Mouse (Mus musculus) liver, embryonic 13.5 days (tissue): ENCODE results near the gene Lctl. TPM values are rescaled to one million over a fixed set of nuclear protein-coding genes. Genes with fewer than 3 reads are reported as not detected.
"Not testable (repeated sequence)": the region's sequence is repeated elsewhere in the genome, so short reads cannot be mapped to it uniquely, and the experiment has no call there.

Experiments
- ATAC-seq: fragments of 200-750 bp; cut with Nextera tagmentation; 2 replicates; pipeline ENCODE4 v1.8.0; 2017; ENCODE audit warnings: low read depth, mild to moderate bottlenecking, moderate number of reproducible peaks, moderate library complexity
- DNase-seq: peaks from one replicate; pipeline ENCODE4 v3.0.0; 2022
- H3K27ac ChIP-seq: fragments of 300-500 bp; sonication (generic); 2 replicates; pipeline ENCODE4 v1.5.1; 2015; ENCODE audit warnings: moderate library complexity, mild to moderate bottlenecking, inconsistent platforms
- H3K27me3 ChIP-seq: fragments of 300-500 bp; sonication (generic); 2 replicates; pipeline ENCODE4 v1.6.1; 2015; ENCODE audit warnings: mild to moderate bottlenecking, inconsistent platforms
- H3K36me3 ChIP-seq: fragments of 300-500 bp; sonication (generic); 2 replicates; pipeline ENCODE4 v1.6.1; 2015; ENCODE audit warnings: mild to moderate bottlenecking, inconsistent platforms
- H3K4me1 ChIP-seq: fragments of 300-500 bp; sonication (generic); replicated peaks from 2 replicates; pipeline ENCODE4 v1.6.1; 2015; ENCODE audit warnings: inconsistent platforms
- H3K4me2 ChIP-seq: fragments of 300-500 bp; sonication (generic); 2 replicates; pipeline ENCODE4 v1.6.1; 2015; ENCODE audit warnings: inconsistent platforms, mild to moderate bottlenecking, moderate library complexity
- H3K4me3 ChIP-seq: fragments of 300-500 bp; sonication (generic); replicated peaks from 2 replicates; pipeline ENCODE4 v1.5.1; 2015; ENCODE audit warnings: mild to moderate bottlenecking, inconsistent platforms
- H3K9ac ChIP-seq: fragments of 300-500 bp; sonication (generic); 2 replicates; pipeline ENCODE4 v1.6.1; 2015; ENCODE audit warnings: mild to moderate bottlenecking, inconsistent platforms
- H3K9me3 ChIP-seq: fragments of 300-500 bp; sonication (generic); replicated peaks from 2 replicates; pipeline ENCODE4 v1.6.1; 2016; ENCODE audit warnings: inconsistent platforms
- WGBS: fragments of 180-500 bp; shearing (Covaris S2); methylation state at CpG from one replicate; pipeline ENCODE4 v1.1.7; 2015; ENCODE audit not compliant: insufficient replicate concordance; 5-methylcytosine and 5-hydroxymethylcytosine counted together
- polyA plus RNA-seq: library from polyadenylated mRNA; unstranded; fragments of >200 nt; fragmentation: Nextera tagmentation; extraction: Ambion mirVana; gene quantifications from 2 replicates; pipeline ENCODE4 v1.2.1, GENCODE M21; 2015

Gene Lctl
- polyA plus RNA-seq, 1 experiment from 2014 or later: not detected

DNA sequence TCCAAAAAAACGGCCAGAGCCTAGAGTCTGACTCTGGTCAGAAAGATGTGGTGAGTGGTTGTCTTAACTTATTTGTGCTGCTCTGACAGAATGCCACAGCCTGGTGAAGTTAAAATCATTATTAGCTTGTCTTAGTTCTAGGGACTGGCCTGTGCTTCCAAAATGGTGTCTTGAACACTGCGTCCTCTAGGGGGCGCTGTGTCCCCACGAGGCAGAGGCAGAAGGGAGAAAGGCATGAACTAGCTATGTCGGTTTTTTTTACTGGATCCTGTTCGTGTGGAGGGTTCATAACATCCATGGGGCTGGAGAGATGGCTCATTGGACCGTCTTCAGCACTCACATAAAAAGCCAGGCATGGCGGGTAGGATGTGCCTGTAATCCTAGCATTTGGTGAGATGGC is 3.0 kb downstream of the Lctl start:
- Histone ChIP-seq H3K27ac (no peak overlapping the region), H3K9me3 (no peaks in the 10 kb centered on the region), H3K4me3 (no peak overlapping the region), H3K27me3 (no peaks in the 10 kb centered on the region), H3K9ac (no peak overlapping the region), H3K4me2 (0 out of 2 replicates have a peak overlapping the region, but pooled peaks have one; percentile 23), H3K4me1 (peaks cover 9% of the 10 kb centered on the region), H3K36me3 (no peaks in the 10 kb centered on the region)
- DNase-seq (peak; percentile 71), ATAC-seq (no peak)
- 14% methylated on average over 8 of the region's 8 CpGs for WGBS

DNA sequence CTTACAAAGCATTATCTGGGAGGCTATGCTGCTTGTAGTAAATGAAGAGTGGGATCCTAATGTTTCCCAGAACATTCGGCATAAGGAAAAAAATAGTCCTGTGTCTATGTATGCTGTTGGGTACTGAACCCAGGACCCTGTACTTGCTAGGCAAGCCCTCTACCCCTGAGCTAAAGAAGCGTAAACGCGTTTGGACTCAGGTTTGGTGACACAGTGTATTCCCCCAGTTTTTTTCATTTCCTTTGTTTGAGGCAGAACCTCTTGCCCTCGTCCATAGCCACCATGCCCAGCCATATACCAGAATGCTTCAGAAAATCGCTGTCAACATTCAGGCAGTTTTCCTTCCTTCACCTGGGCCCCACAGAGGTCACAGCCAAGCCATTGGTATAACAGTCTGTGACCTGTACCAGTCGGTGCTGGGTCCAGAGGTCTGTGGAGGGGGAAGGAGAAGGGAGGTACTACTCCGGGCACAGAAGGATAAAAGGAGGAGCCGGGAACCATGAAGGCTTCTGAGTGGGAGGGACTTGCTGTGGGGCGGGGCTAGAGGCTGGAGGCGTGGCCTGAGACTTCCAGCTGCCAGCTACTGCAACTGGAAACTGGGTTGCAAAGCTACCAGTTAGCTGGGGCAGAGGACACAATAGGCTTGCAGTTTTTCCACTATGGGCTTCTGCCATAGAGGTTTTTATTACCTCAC is 3.8 kb downstream of the Lctl start:
- peak; percentile 64 for ATAC-seq
- no peak overlapping the region for H3K9ac ChIP-seq
- H3K27ac ChIP-seq: no peak overlapping the region
- H3K4me3 ChIP-seq: peak overlapping the region; percentile 25
- H3K36me3 ChIP-seq: no peaks in the 10 kb centered on the region
- H3K9me3 ChIP-seq: no peaks in the 10 kb centered on the region
- 30% methylated on average over 11 of the region's 11 CpGs for WGBS
- peak overlapping the region; percentile 53 for H3K4me2 ChIP-seq
- DNase-seq: peak; percentile 71
- no peaks in the 10 kb centered on the region for H3K27me3 ChIP-seq
- peaks cover 9% of the 10 kb centered on the region for H3K4me1 ChIP-seq

DNA sequence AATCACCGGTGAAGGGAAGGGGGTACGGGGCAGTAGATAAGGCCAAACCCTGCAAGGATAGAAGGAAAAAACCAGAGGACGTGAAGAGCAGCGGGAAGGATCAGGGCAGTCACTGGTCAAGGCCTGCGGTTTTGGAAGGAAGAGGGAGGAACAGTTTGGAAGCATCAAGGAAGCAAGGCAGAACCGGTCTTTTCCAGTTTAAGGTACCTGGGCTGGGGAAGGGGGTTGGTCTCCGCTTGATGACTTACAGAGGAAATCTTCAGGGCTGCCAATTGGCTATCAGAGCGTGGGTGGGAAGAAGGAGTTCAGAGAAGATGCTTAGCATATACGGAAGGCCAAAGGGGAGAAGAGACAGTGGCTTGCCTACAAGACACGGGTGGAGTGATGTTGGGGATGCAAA is 5.7 kb downstream of the Lctl start:
- Histone ChIP-seq H3K9me3 (no peaks in the 10 kb centered on the region), H3K4me3 (no peak overlapping the region), H3K9ac (no peak overlapping the region), H3K4me2 (no peak overlapping the region), H3K27me3 (no peaks in the 10 kb centered on the region), H3K36me3 (no peaks in the 10 kb centered on the region), H3K27ac (no peak overlapping the region), H3K4me1 (peaks cover 9% of the 10 kb centered on the region)
- WGBS: 77% methylated on average over 10 of the region's 10 CpGs
- no peak for ATAC-seq
- no peak for DNase-seq

- not testable (repeated sequence) for H3K9ac ChIP-seq, H3K9me3 ChIP-seq, H3K4me2 ChIP-seq, DNase-seq, H3K4me3 ChIP-seq, H3K27ac ChIP-seq, H3K27me3 ChIP-seq, H3K4me1 ChIP-seq, ATAC-seq, H3K36me3 ChIP-seq
- WGBS: 57% methylated on average over 3 of the region's 3 CpGs
These were observed 7.9 kb downstream of the Lctl start for GRCm38 (mm10) chr9:64124846-64125245.

DNA sequence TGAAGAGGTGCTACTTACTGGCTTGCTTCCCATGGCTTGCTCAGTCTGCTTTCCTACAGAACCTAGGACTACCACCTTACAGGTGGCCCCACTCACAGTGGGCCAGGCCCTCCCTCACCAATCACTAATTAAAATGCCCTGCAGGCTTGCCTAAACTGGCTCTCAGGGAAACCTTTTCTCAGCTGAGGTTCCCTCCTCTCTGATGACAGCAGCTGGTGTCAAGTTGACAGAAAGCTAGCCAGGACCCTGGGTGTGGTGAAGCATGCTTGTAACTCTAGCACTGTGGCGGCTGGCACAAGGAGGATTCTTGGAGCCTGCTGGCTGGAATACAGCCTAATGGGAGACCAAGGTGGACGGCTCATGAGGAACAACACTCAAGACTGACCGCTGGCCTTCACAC is 8.4 kb downstream of the Lctl start:
- Histone ChIP-seq H3K27ac (no peak overlapping the region), H3K36me3 (no peaks in the 10 kb centered on the region), H3K9ac (no peak overlapping the region), H3K4me1 (peaks cover 9% of the 10 kb centered on the region), H3K9me3 (no peaks in the 10 kb centered on the region), H3K4me2 (no peak overlapping the region), H3K4me3 (no peak overlapping the region), H3K27me3 (no peaks in the 10 kb centered on the region)
- no peak for DNase-seq
- no peak for ATAC-seq
- 65% methylated on average over 3 of the region's 3 CpGs for WGBS

GRCm38 (mm10) chr9:64126121-64126520 is 9.2 kb downstream of the Lctl start:
- Histone ChIP-seq H3K4me2 (no peak overlapping the region), H3K9me3 (no peaks in the 10 kb centered on the region), H3K9ac (no peak overlapping the region), H3K27me3 (no peaks in the 10 kb centered on the region), H3K27ac (no peak overlapping the region), H3K4me3 (no peak overlapping the region), H3K4me1 (peaks cover under 1% of the 10 kb centered on the region; the same call in 1 of the 2 replicates), H3K36me3 (no peaks in the 10 kb centered on the region)
- no peak for DNase-seq
- 48% methylated on average over 12 of the region's 12 CpGs for WGBS
- no peak for ATAC-seq

DNA sequence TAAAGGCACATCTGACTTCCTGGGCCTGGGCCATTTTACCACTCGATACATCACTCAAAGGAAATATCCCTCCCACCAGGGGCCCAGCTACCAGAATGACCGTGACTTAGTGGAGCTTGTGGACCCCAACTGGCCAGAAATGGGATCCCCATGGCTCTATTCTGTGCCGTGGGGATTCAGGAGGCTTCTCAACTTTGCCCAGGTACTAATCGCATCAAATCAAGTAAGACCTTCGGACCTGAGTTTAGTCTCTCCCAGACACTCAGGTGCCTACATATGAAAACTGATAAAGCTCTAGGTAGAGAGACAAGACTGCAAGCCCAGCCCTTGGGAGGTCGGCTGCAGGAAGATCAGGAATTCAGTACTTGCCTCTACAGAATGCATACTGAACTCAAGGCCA is 14.7 kb downstream of the Lctl start:
- no peak overlapping the region for H3K4me2 ChIP-seq
- H3K27ac ChIP-seq: no peak overlapping the region
- H3K4me3 ChIP-seq: no peak overlapping the region
- H3K9me3 ChIP-seq: no peaks in the 10 kb centered on the region
- peaks cover 5% of the 10 kb centered on the region for H3K36me3 ChIP-seq
- H3K9ac ChIP-seq: no peak overlapping the region
- DNase-seq (no peak), ATAC-seq (no peak)
- WGBS: 73% methylated on average over 6 of the region's 6 CpGs
- H3K27me3 ChIP-seq: no peaks in the 10 kb centered on the region
- H3K4me1 ChIP-seq: no peaks in the 10 kb centered on the region

GRCm38 (mm10) chr9:64138896-64139295 is 21.9 kb downstream of the Lctl start:
- H3K27me3 ChIP-seq, H3K4me2 ChIP-seq, H3K9me3 ChIP-seq, H3K9ac ChIP-seq, H3K27ac ChIP-seq, ATAC-seq, H3K4me1 ChIP-seq, H3K4me3 ChIP-seq: not testable (repeated sequence)
- H3K36me3 ChIP-seq: peaks cover 67% of the 10 kb centered on the region
- WGBS: 11% methylated on average over 6 of the region's 6 CpGs
- DNase-seq: peak; percentile 38

- no peak for ATAC-seq
- H3K36me3 ChIP-seq: peaks cover 75% of the 10 kb centered on the region
- WGBS: 73% methylated on average over 9 of the region's 9 CpGs
These were observed 22.9 kb downstream of the Lctl start for GRCm38 (mm10) chr9:64139879-64140278.

DNA sequence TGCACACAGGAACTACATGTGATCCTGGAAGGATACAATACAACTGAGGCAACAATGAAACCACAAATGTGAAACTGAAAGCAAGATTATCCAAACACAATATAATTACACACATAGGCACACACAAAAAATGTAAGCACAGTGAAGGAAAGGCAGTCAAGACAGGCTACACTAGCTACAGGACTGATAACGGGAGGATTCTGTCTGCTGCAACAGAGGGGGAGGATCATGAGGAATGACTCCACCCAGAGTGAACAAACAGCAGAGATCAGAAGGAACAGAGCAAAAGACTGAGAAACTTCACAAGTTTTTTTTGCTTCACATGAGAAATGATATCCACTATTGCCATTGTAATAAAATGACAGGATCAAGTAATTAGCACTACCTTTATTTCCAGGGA is 39.7 kb downstream of the Lctl start:
- 24% methylated on average over 1 of the region's 1 CpGs for WGBS
- no peak for DNase-seq

More at GRCm38 (mm10) chr9:64139879-64140278, 22.9 kb downstream of the Lctl start:
- H3K27ac ChIP-seq: no peak overlapping the region
- no peaks in the 10 kb centered on the region for H3K4me1 ChIP-seq
- H3K9ac ChIP-seq: no peak overlapping the region
- no peak overlapping the region for H3K4me3 ChIP-seq
- no peak overlapping the region for H3K4me2 ChIP-seq
- H3K9me3 ChIP-seq: no peaks in the 10 kb centered on the region
- H3K27me3 ChIP-seq: no peaks in the 10 kb centered on the region
- no peak for DNase-seq

GRCm38 (mm10) chr9:64160471-64160870 is 43.5 kb downstream of the Lctl start:
- no peaks in the 10 kb centered on the region for H3K27me3 ChIP-seq
- H3K36me3 ChIP-seq: peaks cover 88% of the 10 kb centered on the region
- H3K4me3 ChIP-seq: no peak overlapping the region
- no peak for DNase-seq
- H3K9me3 ChIP-seq: no peaks in the 10 kb centered on the region
- no peak overlapping the region for H3K27ac ChIP-seq
- WGBS: 86% methylated on average over 5 of the region's 5 CpGs
- no peak overlapping the region for H3K9ac ChIP-seq
- no peak overlapping the region for H3K4me2 ChIP-seq
- no peak for ATAC-seq
- H3K4me1 ChIP-seq: peaks cover 17% of the 10 kb centered on the region

More for the DNA sequence above, 39.7 kb downstream of the Lctl start:
- H3K27ac ChIP-seq: no peak overlapping the region
- H3K27me3 ChIP-seq: no peaks in the 10 kb centered on the region
- H3K4me1 ChIP-seq: peaks cover 17% of the 10 kb centered on the region
- no peak overlapping the region for H3K4me3 ChIP-seq
- H3K9me3 ChIP-seq: no peaks in the 10 kb centered on the region
- ATAC-seq: 0 out of 2 replicates have a peak, but pooled peaks have one; percentile 65
- H3K36me3 ChIP-seq: peaks cover 90% of the 10 kb centered on the region
- no peak overlapping the region for H3K9ac ChIP-seq
- H3K4me2 ChIP-seq: no peak overlapping the region

GRCm38 (mm10) chr9:64169967-64170366 is 53.0 kb downstream of the Lctl start:
- peaks cover 45% of the 10 kb centered on the region for H3K36me3 ChIP-seq
- not testable (repeated sequence) for H3K27me3 ChIP-seq, H3K4me2 ChIP-seq, H3K27ac ChIP-seq, H3K9me3 ChIP-seq, H3K4me3 ChIP-seq, DNase-seq, H3K9ac ChIP-seq, ATAC-seq
- WGBS: 80% methylated on average over 3 of the region's 3 CpGs
- H3K4me1 ChIP-seq: peaks cover 28% of the 10 kb centered on the region
